Mouse (Mus musculus): ENCODE results near the gene Ttll2.
"Not testable (repeated sequence)": the region's sequence is repeated elsewhere in the genome, so short reads cannot be mapped to it uniquely, and the experiment has no call there.

GRCm38 (mm10) chr17:7376951-7377700, 24.6 kb upstream of the Ttll2 start:
- TF ChIP-seq CTCF (IDR thresholded peaks at IDR 0.05 in 2 of 3, conservative IDR thresholded peaks at IDR 0.05 in 1 of 3; ENCODE audit: control insufficient read depth in 1 of 3, insufficient read depth in 1 of 3, low read depth in 2 of 3, low read length in 3 of 3, poor library complexity in 1 of 3, severe bottlenecking in 1 of 3); EP300 (IDR thresholded peaks at IDR 0.05; ENCODE audit: low read depth in 1 of 2, low read length in 2 of 2); USF1 (IDR thresholded peaks at IDR 0.05; ENCODE audit: low read depth, low read length); USF2 (IDR thresholded peaks at IDR 0.05; ENCODE audit: borderline replicate concordance in 1 of 2, insufficient read depth in 1 of 2, low read depth in 1 of 2, low read length in 2 of 2); POLR2A (IDR thresholded peaks at IDR 0.05; ENCODE audit: control insufficient read depth in 1 of 2, insufficient read depth in 1 of 2, low read depth in 1 of 2, low read length in 2 of 2, poor library complexity in 1 of 2); NELFE (IDR thresholded peaks at IDR 0.05; ENCODE audit: low read depth, low read length); MAZ (IDR thresholded peaks at IDR 0.05; ENCODE audit: low read depth, low read length): not testable (repeated sequence)
